Mouse (Mus musculus) CH12.LX (cell line): ENCODE results near the gene E2f3.

ENCODE experiments used
- CTCF ChIP-seq, 2 experiments: IDR thresholded peaks in 1 of 2; conservative IDR thresholded peaks in 1 of 2; 2 replicates each; pipeline ENCODE4 v1.5.1; 2011 to 2012; ENCODE audit warnings: low read depth in 2 of 2, low read length in 2 of 2, improper control_type of control experiment in 1 of 2, inconsistent platforms in 1 of 2, mild to moderate bottlenecking in 1 of 2, moderate library complexity in 1 of 2
- POLR2A ChIP-seq: IDR thresholded peaks from 2 replicates; pipeline ENCODE4 v1.6.1; 2011; ENCODE audit warnings: low read depth, mild to moderate bottlenecking, improper control_type of control experiment, low read length
- TCF12 ChIP-seq: IDR thresholded peaks from 2 replicates; pipeline ENCODE4 v1.6.1; 2014; ENCODE audit warnings: low read depth, mild to moderate bottlenecking, inconsistent platforms, low read length, improper control_type of control experiment
- USF1 ChIP-seq: IDR thresholded peaks from 2 replicates; pipeline ENCODE4 v1.6.1; 2014; ENCODE audit warnings: low read depth, mild to moderate bottlenecking, inconsistent platforms, low read length, improper control_type of control experiment

GRCm38 (mm10) chr13:29946045-29946444 is 39.8 kb downstream of the E2f3 start:
- TF ChIP-seq POLR2A (no peak), TCF12 (no peak), CTCF (conservative IDR thresholded peaks at IDR 0.05 in 1 of 2, IDR thresholded peaks at IDR 0.05 in 1 of 2; ENCODE audit: low read depth in 2 of 2, low read length in 2 of 2) (no peak), USF1 (no peak)
